Mouse (Mus musculus) megakaryocyte, embryonic 14.5 days (primary cell): ENCODE data around the gene Psmd2. TPM values are rescaled to one million over a fixed set of nuclear protein-coding genes. Genes with fewer than 3 reads are reported as not detected.

Source experiments
- H3K27me3 ChIP-seq: replicated peaks from 2 replicates; pipeline ENCODE3; 2012; ENCODE audit warnings: inconsistent platforms
- H3K36me3 ChIP-seq: replicated peaks from 2 replicates; pipeline ENCODE3; 2012; ENCODE audit warnings: low read length, inconsistent platforms, mixed read lengths
- H3K4me1 ChIP-seq: 2 replicates; pipeline ENCODE4 v1.6.1; 2012; ENCODE audit warnings: inconsistent platforms
- H3K4me3 ChIP-seq: replicated peaks from 2 replicates; pipeline ENCODE3; 2012; ENCODE audit warnings: moderate library complexity, mild to moderate bottlenecking, inconsistent platforms
- H3K9me3 ChIP-seq: 2 replicates; pipeline ENCODE4 v1.6.1; 2012; ENCODE audit warnings: inconsistent platforms
- FLI1 ChIP-seq: IDR thresholded peaks from 2 replicates; pipeline ENCODE4 v1.6.1; 2012; ENCODE audit warnings: low read length, inconsistent platforms, mixed read lengths
- GATA1 ChIP-seq: IDR thresholded peaks from 3 replicates; pipeline ENCODE4 v1.6.1; 2012; ENCODE audit warnings: mixed read lengths, low read length, inconsistent platforms, borderline replicate concordance
- polyA plus RNA-seq: library from polyadenylated mRNA; stranded (reverse); fragments of >175 nt; gene quantifications from 2 replicates; pipeline ENCODE4 v1.2.3, GENCODE M21; 2012; ENCODE audit warnings: low replicate concordance; ENCODE audit not compliant: insufficient read depth

Gene Psmd2
- polyA plus RNA-seq, 1 experiment, result 128 TPM

DNA sequence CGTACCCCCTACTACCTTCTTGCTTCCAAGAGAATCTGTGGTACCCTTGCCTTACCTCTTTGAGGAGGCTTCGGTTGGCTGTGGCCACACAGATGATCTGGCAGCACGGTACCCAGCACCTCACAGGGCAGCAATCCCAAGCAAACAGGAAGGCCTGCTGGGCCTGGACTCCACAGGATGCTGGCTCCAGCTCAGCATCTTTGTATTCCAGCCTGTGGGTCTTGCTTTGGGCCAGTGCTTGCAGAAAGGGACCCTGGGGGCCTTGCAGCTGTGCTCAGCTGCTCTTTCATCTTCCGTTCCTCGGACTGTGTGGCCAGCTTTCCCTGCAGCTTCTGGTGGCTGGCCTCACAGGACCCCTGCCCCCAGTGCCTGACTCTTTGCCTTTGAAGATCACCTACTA lies 48.6 kb downstream of the Psmd2 start:
- H3K4me3 ChIP-seq, result no peak overlapping the region
- peaks cover 39% of the 10 kb centered on the region for H3K36me3 ChIP-seq

GRCm38 (mm10) chr16:20701316-20701715 lies 49.9 kb downstream of the Psmd2 start:
- H3K9me3 ChIP-seq, result no peaks in the 10 kb centered on the region
- peaks cover 51% of the 10 kb centered on the region for H3K4me1 ChIP-seq
- H3K36me3 ChIP-seq, result peaks cover 39% of the 10 kb centered on the region
- no peak overlapping the region for H3K4me3 ChIP-seq
- TF ChIP-seq FLI1, result no peak
- no peak for TF ChIP-seq GATA1
- peaks cover 25% of the 10 kb centered on the region for H3K27me3 ChIP-seq

More for the DNA sequence above, 48.6 kb downstream of the Psmd2 start:
- Histone ChIP-seq H3K9me3 (no peaks in the 10 kb centered on the region), H3K4me1 (peaks cover 56% of the 10 kb centered on the region), H3K27me3 (peaks cover 36% of the 10 kb centered on the region)
- no peak for TF ChIP-seq FLI1
- no peak for TF ChIP-seq GATA1

GRCm38 (mm10) chr16:20701729-20702521 lies 50.5 kb downstream of the Psmd2 start:
- H3K4me1 ChIP-seq, result peaks cover 55% of the 10 kb centered on the region
- H3K4me3 ChIP-seq, result no peak overlapping the region
- H3K27me3 ChIP-seq, result peaks cover 22% of the 10 kb centered on the region
- TF ChIP-seq GATA1 (no peak), FLI1 (no peak)
- H3K36me3 ChIP-seq, result peaks cover 39% of the 10 kb centered on the region
- no peaks in the 10 kb centered on the region for H3K9me3 ChIP-seq

DNA sequence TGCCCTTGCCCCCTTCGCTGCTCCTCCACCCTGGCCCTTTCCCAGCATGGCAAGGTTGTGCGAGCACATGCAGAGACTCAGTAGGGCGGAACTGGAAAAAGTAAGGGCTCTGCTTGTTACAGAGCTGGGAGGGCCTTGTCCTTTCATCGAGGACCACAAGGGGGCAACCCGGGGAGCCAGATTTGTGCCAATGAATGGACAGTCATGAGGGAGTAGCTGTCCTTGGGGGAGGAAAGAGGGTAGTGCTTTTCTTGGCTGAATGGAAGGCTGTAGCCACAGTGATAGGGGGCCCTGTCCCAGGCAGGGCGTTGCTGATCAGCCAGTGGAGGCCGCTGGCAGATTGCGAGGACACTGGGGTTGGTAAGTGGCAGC lies 51.1 kb downstream of the Psmd2 start:
- Histone ChIP-seq H3K27me3 (peaks cover 21% of the 10 kb centered on the region), H3K4me1 (peaks cover 61% of the 10 kb centered on the region), H3K9me3 (no peaks in the 10 kb centered on the region), H3K36me3 (peaks cover 39% of the 10 kb centered on the region), H3K4me3 (no peak overlapping the region)
- TF ChIP-seq FLI1 (no peak), GATA1 (no peak)

DNA sequence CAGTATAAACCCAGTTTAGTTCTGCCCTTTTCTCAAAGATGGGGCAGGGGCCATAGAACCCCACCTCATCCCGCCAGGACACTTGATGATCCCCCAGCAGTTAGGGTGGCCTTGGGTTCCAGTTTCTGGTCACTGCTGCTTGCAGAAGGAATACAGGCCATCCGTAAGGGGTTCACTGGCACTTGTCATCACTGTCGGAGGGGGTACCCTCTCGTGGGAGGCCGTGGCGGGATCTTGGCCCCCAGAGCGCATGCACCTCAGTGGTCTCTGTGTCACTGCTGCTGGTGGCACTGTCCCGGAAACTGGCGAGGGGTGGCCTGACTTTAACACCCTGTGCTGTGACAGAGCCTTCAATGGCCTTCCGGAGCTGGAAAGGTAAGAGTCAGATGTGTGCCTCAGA lies 51.6 kb downstream of the Psmd2 start:
- no peaks in the 10 kb centered on the region for H3K9me3 ChIP-seq
- peaks cover 24% of the 10 kb centered on the region for H3K27me3 ChIP-seq
- peaks cover 43% of the 10 kb centered on the region for H3K36me3 ChIP-seq
- H3K4me1 ChIP-seq, result peaks cover 67% of the 10 kb centered on the region
- H3K4me3 ChIP-seq, result no peak overlapping the region
- TF ChIP-seq GATA1 (no peak), FLI1 (no peak)

- TF ChIP-seq GATA1 (no peak), FLI1 (no peak)
- peaks cover 41% of the 10 kb centered on the region for H3K36me3 ChIP-seq
- H3K4me1 ChIP-seq, result peaks cover 65% of the 10 kb centered on the region
- H3K9me3 ChIP-seq, result no peaks in the 10 kb centered on the region
- H3K4me3 ChIP-seq, result no peak overlapping the region
- H3K27me3 ChIP-seq, result peaks cover 25% of the 10 kb centered on the region
Observed at GRCm38 (mm10) chr16:20703699-20704400, 52.4 kb downstream of the Psmd2 start.

DNA sequence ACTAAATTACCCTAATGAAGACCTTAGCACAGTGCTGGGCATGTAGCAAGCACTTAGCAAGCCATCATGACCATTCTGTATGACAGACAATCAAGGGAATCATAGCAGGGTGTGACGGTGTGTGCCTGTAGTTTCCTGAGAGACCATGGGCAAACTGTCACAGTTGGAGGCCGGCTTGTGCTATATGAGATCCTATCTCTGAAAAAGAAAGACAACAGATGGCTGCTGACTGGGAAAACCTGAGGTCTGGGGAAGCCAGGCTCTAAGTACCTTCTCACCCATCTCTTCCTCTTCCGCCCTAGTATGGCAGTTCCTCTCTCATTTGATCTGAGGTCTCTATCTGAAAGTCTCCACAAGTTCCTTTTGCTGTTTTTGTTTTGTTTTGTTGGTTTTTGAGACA lies 54.3 kb downstream of the Psmd2 start:
- Histone ChIP-seq H3K4me1 (peaks cover 61% of the 10 kb centered on the region), H3K9me3 (no peaks in the 10 kb centered on the region), H3K4me3 (no peak overlapping the region), H3K27me3 (peaks cover 12% of the 10 kb centered on the region), H3K36me3 (peaks cover 25% of the 10 kb centered on the region)
- TF ChIP-seq FLI1 (no peak), GATA1 (no peak)

GRCm38 (mm10) chr16:20706407-20707055 lies 55.1 kb downstream of the Psmd2 start:
- Histone ChIP-seq H3K27me3 (peaks cover 10% of the 10 kb centered on the region), H3K9me3 (no peaks in the 10 kb centered on the region), H3K4me3 (no peak overlapping the region), H3K4me1 (peaks cover 57% of the 10 kb centered on the region), H3K36me3 (peaks cover 21% of the 10 kb centered on the region)
- TF ChIP-seq FLI1, result no peak
- TF ChIP-seq GATA1, result no peak

GRCm38 (mm10) chr16:20708220-20708938 lies 56.9 kb downstream of the Psmd2 start:
- H3K36me3 ChIP-seq, result peaks cover 6% of the 10 kb centered on the region
- H3K9me3 ChIP-seq, result no peaks in the 10 kb centered on the region
- TF ChIP-seq FLI1, result no peak
- TF ChIP-seq GATA1, result no peak
- H3K4me3 ChIP-seq, result no peak overlapping the region
- H3K27me3 ChIP-seq, result peaks cover 25% of the 10 kb centered on the region
- peaks cover 45% of the 10 kb centered on the region for H3K4me1 ChIP-seq
